ENCODE assay signal across 13 mouse cellular contexts in the genomic region with DNA sequence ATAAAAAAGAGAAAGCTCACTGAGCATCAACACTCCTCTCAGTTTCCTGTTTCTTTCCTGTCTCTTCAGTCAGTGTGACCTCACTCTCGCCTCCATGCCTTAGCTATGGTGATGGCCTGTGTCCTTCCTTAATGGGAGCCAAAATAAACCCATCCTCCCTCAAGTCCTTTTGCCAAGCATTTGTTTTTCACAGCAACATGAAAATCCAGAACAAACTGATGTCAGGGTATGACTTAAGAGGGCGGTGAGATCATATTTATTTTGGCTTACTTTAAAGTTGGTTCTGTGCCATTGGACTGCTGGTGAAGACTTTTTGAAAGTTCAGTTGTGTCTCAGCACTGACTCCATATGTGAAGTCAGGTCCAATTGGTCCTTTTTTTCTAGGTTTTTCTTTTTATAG. TPM values are rescaled to one million over a fixed set of nuclear protein-coding genes. Genes with fewer than 3 reads are reported as not detected.
DNase-seq lines count a peak whose midpoint lies in the region; ATAC-seq and TF ChIP-seq lines count a peak whose summit lies in the region.
"Had no signal": no experiment of that assay in that cellular context is flagged by ENCODE, and none has a peak within 500 bp of the region (broad histone marks: within the 10 kb centered on the region; RNA-seq: fewer than 3 reads in every experiment).

No protein-coding gene starts in this region.

- H3K9ac ChIP-seq in neural tube, embryonic 15.5 days (replicated peaks): no peak overlapping the region
- H3K9ac ChIP-seq in forebrain, embryonic 13.5 days: no peak overlapping the region
- H3K9ac ChIP-seq: hindbrain, embryonic 15.5 days; limb, embryonic 12.5 days; midbrain, embryonic 12.5 days had no signal

- DNase-seq in kidney, adult 11 months: peak; percentile 24
- DNase-seq in kidney, postnatal 4 days: no peak
- DNase-seq in A20 (ENCODE audit: low read depth, low spot score): peak; percentile 30
- peak; percentile 28 to 40 for DNase-seq in heart, postnatal 36 days
- no peak for DNase-seq in thymus, postnatal 14 days
- DNase-seq: cerebellum, adult 18-20 months; right cerebral cortex, postnatal 4 days had no signal

- no peaks in the 10 kb centered on the region for H3K36me3 ChIP-seq in neural tube, embryonic 15.5 days
- peaks cover 6% of the 10 kb centered on the region; the same call in 1 of the 2 replicates for H3K36me3 ChIP-seq in forebrain, embryonic 13.5 days (ENCODE audit: poor library complexity, severe bottlenecking)
- H3K36me3 ChIP-seq: hindbrain, embryonic 15.5 days; limb, embryonic 12.5 days; midbrain, embryonic 12.5 days had no signal

- no peaks in the 10 kb centered on the region for H3K9me3 ChIP-seq in neural tube, embryonic 15.5 days (replicated peaks)
- no peaks in the 10 kb centered on the region for H3K9me3 ChIP-seq in forebrain, embryonic 13.5 days (replicated peaks)
- H3K9me3 ChIP-seq: hindbrain, embryonic 15.5 days; limb, embryonic 12.5 days; midbrain, embryonic 12.5 days had no signal

- no peak overlapping the region for H3K4me2 ChIP-seq in neural tube, embryonic 15.5 days
- no peak overlapping the region for H3K4me2 ChIP-seq in forebrain, embryonic 13.5 days

- no peak overlapping the region for H3K4me3 ChIP-seq in embryonic fibroblast, embryonic 13.5 days (ENCODE audit: insufficient read depth, low read length)
- H3K4me3 ChIP-seq in neural tube, embryonic 15.5 days (replicated peaks): no peak overlapping the region
- H3K4me3 ChIP-seq in forebrain, embryonic 13.5 days: no peak overlapping the region
- H3K4me3 ChIP-seq: limb, embryonic 12.5 days; midbrain, embryonic 12.5 days had no signal

- H3K4me1 ChIP-seq in embryonic fibroblast, embryonic 13.5 days (ENCODE audit: control insufficient read depth, insufficient read depth, low read length): peaks cover 3% of the 10 kb centered on the region
- H3K4me1 ChIP-seq in neural tube, embryonic 15.5 days: peaks cover 30% of the 10 kb centered on the region
- peaks cover 28% of the 10 kb centered on the region for H3K4me1 ChIP-seq in forebrain, embryonic 13.5 days

- peak overlapping the region; percentile 42; the same call in 1 of the 2 replicates for H3K27ac ChIP-seq in embryonic fibroblast, embryonic 13.5 days (ENCODE audit: insufficient read depth, low read length)
- no peak overlapping the region for H3K27ac ChIP-seq in neural tube, embryonic 15.5 days (replicated peaks)
- H3K27ac ChIP-seq in forebrain, embryonic 13.5 days: no peak overlapping the region
- H3K27ac ChIP-seq: hindbrain, embryonic 15.5 days; limb, embryonic 12.5 days; midbrain, embryonic 12.5 days had no signal

- 87% methylated on average over 2 of the region's 2 CpGs for WGBS in neural tube, embryonic 15.5 days
- WGBS in forebrain, embryonic 13.5 days: 92% methylated on average over 2 of the region's 2 CpGs

- TF ChIP-seq CTCF in embryonic fibroblast, embryonic 13.5 days (IDR thresholded peaks at IDR 0.05; ENCODE audit: borderline replicate concordance, insufficient read depth, low read length): no peak

- ATAC-seq in neural tube, embryonic 15.5 days (ENCODE audit: low FRiP score): no peak
- ATAC-seq in forebrain, embryonic 13.5 days: no peak

- TF ChIP-seq POLR2A in embryonic fibroblast, embryonic 13.5 days (IDR thresholded peaks at IDR 0.05; ENCODE audit: low read depth, low read length): no peak

- H3K27me3 ChIP-seq in neural tube, embryonic 15.5 days (replicated peaks): no peaks in the 10 kb centered on the region
- no peaks in the 10 kb centered on the region for H3K27me3 ChIP-seq in forebrain, embryonic 13.5 days
- H3K27me3 ChIP-seq: hindbrain, embryonic 15.5 days; limb, embryonic 12.5 days; midbrain, embryonic 12.5 days had no signal

- intact Hi-C loops in heart, postnatal 36 days (cut with DNase I): loop anchor here (5.0 kb wide), 4 partner anchors 68 to 1207 kb away; a partner anchor contains a TSS

RNA-seq across cellular contexts. Expression of a gene that starts 3.0 kb away (rescaled TPM):
- polyA plus RNA-seq in embryonic fibroblast, embryonic 13.5 days (2011; ENCODE audit: insufficient read length, low read depth, missing spikeins): 26.3 and 33.2 TPM in 2 replicates
- total RNA-seq in heart, postnatal 36 days (2021): 10 to 100 TPM; 56.5 to 71.2 TPM
- 41.3 and 49.3 TPM in 2 replicates for polyA plus RNA-seq in neural tube, embryonic 15.5 days (2015; fragmentation: Nextera tagmentation; extraction: Ambion mirVana)
- polyA plus RNA-seq in forebrain, embryonic 13.5 days (2015; fragmentation: Nextera tagmentation; extraction: Ambion mirVana): 33.9 and 46.5 TPM in 2 replicates

Comparison
In these comparisons a context has a peak if more than half of its experiments do, and no peak if none do; other contexts are left out.
1. DNase-seq: peak in kidney, adult 11 months (single experiment), A20 (single experiment) and heart, postnatal 36 days (2 of 2); none in kidney, postnatal 4 days (0 of 2) and thymus, postnatal 14 days (single experiment).